Mouse (Mus musculus) heart, postnatal 0 days (tissue): ENCODE measurements around the gene Zfp94. TPM values are rescaled to one million over a fixed set of nuclear protein-coding genes. Genes with fewer than 3 reads are reported as not detected.

Source experiments
- ATAC-seq: fragments of 200-750 bp; cut with Nextera tagmentation; 2 replicates; pipeline ENCODE4 v1.8.0; 2017; ENCODE audit warnings: low read depth, moderate number of reproducible peaks, moderate library complexity; ENCODE audit not compliant: insufficient read depth
- DNase-seq: peaks from one replicate; pipeline ENCODE4 v3.0.0-alpha.2; 2016; ENCODE audit warnings: low spot score
- H3K27ac ChIP-seq: fragments of 300-500 bp; sonication (generic); 2 replicates; pipeline ENCODE4 v1.5.1; 2014; ENCODE audit warnings: low read depth, mild to moderate bottlenecking
- H3K27me3 ChIP-seq: fragments of 300-500 bp; sonication (generic); 2 replicates; pipeline ENCODE4 v1.6.1; 2014; ENCODE audit warnings: low read length, mixed read lengths; ENCODE audit not compliant: control insufficient read depth, insufficient read depth
- H3K36me3 ChIP-seq: fragments of 300-500 bp; sonication (generic); replicated peaks from 2 replicates; pipeline ENCODE4 v1.6.1; 2014; ENCODE audit warnings: low read length, mixed read lengths; ENCODE audit not compliant: control insufficient read depth, insufficient read depth
- H3K4me1 ChIP-seq: fragments of 300-500 bp; sonication (generic); 2 replicates; pipeline ENCODE4 v1.6.1; 2014; ENCODE audit warnings: antibody characterized with exemption; ENCODE audit not compliant: control insufficient read depth, insufficient read depth
- H3K4me2 ChIP-seq: fragments of 300-500 bp; sonication (generic); 2 replicates; pipeline ENCODE4 v1.6.1; 2014; ENCODE audit warnings: low read depth, mild to moderate bottlenecking, low read length, moderate library complexity
- H3K4me3 ChIP-seq: fragments of 300-500 bp; sonication (generic); 2 replicates; pipeline ENCODE4 v1.5.1; 2014; ENCODE audit warnings: low read depth, low read length
- H3K9ac ChIP-seq: fragments of 300-500 bp; sonication (generic); replicated peaks from 2 replicates; pipeline ENCODE4 v1.6.1; 2014; ENCODE audit warnings: low read depth, low read length, mixed read lengths
- H3K9me3 ChIP-seq: fragments of 300-500 bp; sonication (generic); replicated peaks from 2 replicates; pipeline ENCODE4 v1.6.1; 2016; ENCODE audit warnings: low read length; ENCODE audit not compliant: control insufficient read depth
- CTCF ChIP-seq: IDR thresholded peaks from 2 replicates; pipeline ENCODE4 v1.5.1; 2016; ENCODE audit warnings: antibody characterized with exemption, control low read depth, low read depth
- EP300 ChIP-seq: IDR thresholded peaks from 2 replicates; pipeline ENCODE4 v1.6.1; 2016; ENCODE audit warnings: antibody characterized with exemption, low read depth
- WGBS: fragments of 180-500 bp; shearing (Covaris S2); extraction: QIAGEN DNeasy Blood & Tissue Kit; methylation state at CpG from one replicate; pipeline ENCODE4 v1.1.7; 2014; 5-methylcytosine and 5-hydroxymethylcytosine counted together
- polyA plus RNA-seq: library from polyadenylated mRNA; unstranded; fragments of >200 nt; fragmentation: Nextera tagmentation; extraction: Ambion mirVana; gene quantifications from 2 replicates; pipeline ENCODE4 v1.2.1, GENCODE M21; 2015
- total RNA-seq: library from RNA; depleted of rRNA; stranded (reverse); fragments of >200 nt; gene quantifications from 2 replicates; pipeline ENCODE4 v1.2.3, GENCODE M21; 2014; ENCODE audit warnings: low replicate concordance

Gene Zfp94
- total and polyA plus RNA-seq, 2 experiments from 2014 or later = 0.95 to 2.9 TPM

DNA sequence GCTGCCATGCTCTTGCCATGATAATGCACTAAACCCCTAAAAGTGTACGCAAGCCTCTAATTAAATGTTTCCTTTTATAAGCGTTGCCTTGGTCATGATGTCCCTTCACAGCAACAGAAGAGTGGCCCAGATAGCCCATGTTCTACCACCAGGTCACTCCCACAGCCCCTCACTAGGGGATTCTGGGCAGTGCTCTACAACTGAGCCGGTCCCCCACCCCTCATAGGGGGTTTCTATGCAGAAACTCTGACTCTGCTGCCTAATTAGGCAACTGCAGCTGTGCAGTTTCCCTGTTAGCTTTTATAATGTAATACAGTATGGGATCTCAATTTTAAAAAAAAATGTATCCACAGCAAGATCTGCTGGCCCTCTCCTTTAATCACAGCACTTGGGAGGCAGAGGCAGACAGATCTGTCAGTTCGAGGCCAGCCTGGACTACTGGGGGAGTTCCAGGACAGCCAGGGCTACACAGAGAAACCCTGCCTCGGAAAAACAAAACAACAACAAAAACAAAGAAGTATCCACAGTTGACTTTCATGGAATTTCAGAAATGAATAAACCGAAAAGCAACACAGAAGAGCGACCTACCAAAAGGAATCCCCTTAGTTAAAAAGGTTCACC, 46.7 kb downstream of the Zfp94 start:
- Histone ChIP-seq H3K9me3 (no peaks in the 10 kb centered on the region), H3K27ac (no peak overlapping the region), H3K4me2 (peak overlapping the region; percentile 73), H3K27me3 (no peaks in the 10 kb centered on the region), H3K4me1 (peaks cover 4% of the 10 kb centered on the region; the same call in 1 of the 2 replicates), H3K36me3 (peaks cover 8% of the 10 kb centered on the region), H3K4me3 (peak overlapping the region; percentile 60), H3K9ac (peak overlapping the region; percentile 49)
- no peak for TF ChIP-seq EP300
- TF ChIP-seq CTCF = no peak
- peak; percentile 7; the same call in 1 of the 2 replicates for ATAC-seq
- 35% methylated on average over 7 of the region's 7 CpGs for WGBS
- DNase-seq = no peak

GRCm38 (mm10) chr7:24269256-24269655, 47.2 kb downstream of the Zfp94 start:
- no peak overlapping the region for H3K27ac ChIP-seq
- H3K4me1 ChIP-seq = peaks cover 4% of the 10 kb centered on the region; the same call in 1 of the 2 replicates
- H3K27me3 ChIP-seq = no peaks in the 10 kb centered on the region
- no peak overlapping the region for H3K4me2 ChIP-seq
- no peak for TF ChIP-seq EP300
- TF ChIP-seq CTCF = no peak
- no peak for DNase-seq
- H3K4me3 ChIP-seq = no peak overlapping the region
- no peak overlapping the region for H3K9ac ChIP-seq
- H3K36me3 ChIP-seq = peaks cover 2% of the 10 kb centered on the region
- no peak for ATAC-seq
- WGBS = 70% methylated on average over 3 of the region's 3 CpGs
- H3K9me3 ChIP-seq = no peaks in the 10 kb centered on the region

GRCm38 (mm10) chr7:24268176-24269155, 48.0 kb downstream of the Zfp94 start:
- Histone ChIP-seq H3K4me1 (peaks cover 4% of the 10 kb centered on the region; the same call in 1 of the 2 replicates), H3K36me3 (no peaks in the 10 kb centered on the region), H3K9ac (no peak overlapping the region), H3K4me3 (no peak overlapping the region), H3K9me3 (no peaks in the 10 kb centered on the region), H3K27me3 (no peaks in the 10 kb centered on the region), H3K27ac (no peak overlapping the region), H3K4me2 (no peak overlapping the region)
- WGBS = 69% methylated on average over 24 of the region's 24 CpGs
- TF ChIP-seq CTCF = no peak
- no peak for TF ChIP-seq EP300
- DNase-seq = no peak
- ATAC-seq = no peak

- H3K4me2 ChIP-seq = no peak overlapping the region
- no peak overlapping the region for H3K27ac ChIP-seq
- no peak overlapping the region for H3K4me3 ChIP-seq
- no peaks in the 10 kb centered on the region for H3K27me3 ChIP-seq
- no peak overlapping the region for H3K9ac ChIP-seq
- TF ChIP-seq EP300 (no peak), CTCF (no peak)
- H3K9me3 ChIP-seq = no peaks in the 10 kb centered on the region
- 78% methylated on average over 4 of the region's 4 CpGs for WGBS
- DNase-seq (no peak), ATAC-seq (no peak)
- H3K36me3 ChIP-seq = peaks cover 20% of the 10 kb centered on the region
- H3K4me1 ChIP-seq = no peaks in the 10 kb centered on the region
These were observed 56.5 kb downstream of the Zfp94 start for GRCm38 (mm10) chr7:24260000-24260312.

- no peak for ATAC-seq
- DNase-seq = no peak
- no peaks in the 10 kb centered on the region for H3K4me1 ChIP-seq
- no peak overlapping the region for H3K4me2 ChIP-seq
- no peak for TF ChIP-seq EP300
- no peak for TF ChIP-seq CTCF
- H3K27me3 ChIP-seq = no peaks in the 10 kb centered on the region
- H3K9me3 ChIP-seq = no peaks in the 10 kb centered on the region
- no peak overlapping the region for H3K4me3 ChIP-seq
- peaks cover 20% of the 10 kb centered on the region for H3K36me3 ChIP-seq
- H3K9ac ChIP-seq = no peak overlapping the region
- 78% methylated on average over 13 of the region's 13 CpGs for WGBS
- no peak overlapping the region for H3K27ac ChIP-seq
These were observed 57.0 kb downstream of the Zfp94 start for GRCm38 (mm10) chr7:24259306-24259999.
